Mouse (Mus musculus): Measurements from ENCODE around the gene Gm17334. TPM values are rescaled to one million over a fixed set of nuclear protein-coding genes. Genes with fewer than 3 reads are reported as not detected.

Gene Gm17334
- 0.91 and 1.1 TPM in 2 replicates for polyA plus RNA-seq (2012; rRNA removed)

DNA sequence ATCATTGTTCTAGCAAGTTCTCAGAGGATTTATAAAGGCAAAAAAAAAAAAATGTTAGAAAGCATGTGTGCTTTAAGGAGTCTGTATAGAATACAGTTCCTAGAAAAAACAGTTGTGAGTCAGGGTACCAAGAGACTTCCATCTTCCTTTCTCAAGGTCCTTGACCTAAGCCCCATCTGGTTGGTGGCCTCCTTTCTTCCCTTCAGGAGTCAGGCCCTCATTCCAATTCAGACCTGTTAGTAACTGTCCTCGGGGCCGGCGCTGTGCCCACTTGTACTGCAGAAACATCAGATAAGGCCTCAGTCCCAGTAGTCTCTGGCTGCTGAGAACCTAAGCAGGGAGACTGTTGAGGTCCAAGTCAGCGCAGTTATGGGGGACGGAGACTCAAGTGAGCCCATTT lies at the start of gene Gm17334:
Gene Gm17334, minus strand, starts transcription at position 101 of the 400 bp plus-strand sequence.
- no peak within 1 kb of the TSS for H3K27ac ChIP-seq (ENCODE audit: insufficient read depth, low read depth, low read length)
- no peaks in the 10 kb centered on the region for H3K4me1 ChIP-seq (ENCODE audit: control insufficient read depth, insufficient read depth, low read length)
- H3K27me3 ChIP-seq (replicated peaks; ENCODE audit: control insufficient read depth, insufficient read depth, low read length) = no peaks in the 10 kb centered on the region
- TF ChIP-seq POLR2A (IDR thresholded peaks at IDR 0.05; ENCODE audit: low read depth, low read length) = no peak
- no peak for TF ChIP-seq CTCF (conservative IDR thresholded peaks at IDR 0.05; ENCODE audit: insufficient read depth, insufficient read length, low read depth, low read length)
- no peaks in the 10 kb centered on the region for H3K36me3 ChIP-seq (ENCODE audit: control insufficient read depth, insufficient read depth, low read length)
- H3K4me3 ChIP-seq (ENCODE audit: insufficient read depth, low read depth, low read length) = peak within 1 kb of the TSS; percentile 23; the same call in 1 of the 2 replicates
- WGBS = 84% methylated on average over 5 of the region's 5 CpGs
- no peak for DNase-seq

DNA sequence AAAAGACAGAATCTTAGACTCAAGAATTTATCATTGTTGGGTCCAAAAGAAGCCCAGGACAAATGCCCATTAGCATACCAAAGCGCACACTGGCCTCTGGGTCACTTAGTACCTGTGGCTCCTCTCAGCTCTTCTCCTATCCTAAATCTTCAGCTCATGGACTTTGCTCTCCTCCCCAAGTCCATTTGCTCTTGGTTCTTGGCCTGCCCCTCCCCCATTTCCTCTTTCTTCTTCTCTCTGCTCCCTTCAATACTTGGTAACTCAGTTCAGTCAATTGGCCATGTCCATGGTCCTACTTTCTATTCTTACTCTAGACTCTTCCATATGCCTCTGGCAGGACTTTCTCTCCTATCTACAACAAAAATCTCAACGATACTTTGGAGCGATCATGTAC lies 49.0 kb upstream of the Gm17334 start:
- TF ChIP-seq CTCF (conservative IDR thresholded peaks at IDR 0.05; ENCODE audit: insufficient read depth, insufficient read length, low read depth, low read length) (no peak), POLR2A (IDR thresholded peaks at IDR 0.05; ENCODE audit: low read depth, low read length) (no peak)
- H3K27me3 ChIP-seq (replicated peaks; ENCODE audit: control insufficient read depth, insufficient read depth, low read length) = no peaks in the 10 kb centered on the region
- WGBS = 87% methylated on average over 3 of the region's 3 CpGs

GRCm38 (mm10) chr11:53821230-53821944 lies 48.4 kb upstream of the Gm17334 start:
- TF ChIP-seq POLR2A (IDR thresholded peaks at IDR 0.05; ENCODE audit: low read depth, low read length) = no peak
- no peak for TF ChIP-seq CTCF (conservative IDR thresholded peaks at IDR 0.05; ENCODE audit: insufficient read depth, insufficient read length, low read depth, low read length)
- DNase-seq = no peak
- H3K36me3 ChIP-seq (ENCODE audit: control insufficient read depth, insufficient read depth, low read length) = no peaks in the 10 kb centered on the region

More for the DNA sequence above, 49.0 kb upstream of the Gm17334 start:
- peak; percentile 41 for DNase-seq
- no peak overlapping the region for H3K4me3 ChIP-seq (ENCODE audit: insufficient read depth, low read depth, low read length)
- peaks cover 5% of the 10 kb centered on the region; the same call in 1 of the 2 replicates for H3K4me1 ChIP-seq (ENCODE audit: control insufficient read depth, insufficient read depth, low read length)
- H3K36me3 ChIP-seq (ENCODE audit: control insufficient read depth, insufficient read depth, low read length) = no peaks in the 10 kb centered on the region
- H3K27ac ChIP-seq (ENCODE audit: insufficient read depth, low read depth, low read length) = no peak overlapping the region

GRCm38 (mm10) chr11:53820516-53821170 lies 47.7 kb upstream of the Gm17334 start:
- WGBS = 85% methylated on average over 13 of the region's 13 CpGs
- Histone ChIP-seq H3K4me1 (ENCODE audit: control insufficient read depth, insufficient read depth, low read length) (0 out of 2 replicates have a peak, but pooled peaks cover 2% of the 10 kb centered on the region), H3K27me3 (replicated peaks; ENCODE audit: control insufficient read depth, insufficient read depth, low read length) (no peaks in the 10 kb centered on the region), H3K27ac (ENCODE audit: insufficient read depth, low read depth, low read length) (no peak overlapping the region), H3K36me3 (ENCODE audit: control insufficient read depth, insufficient read depth, low read length) (no peaks in the 10 kb centered on the region), H3K4me3 (ENCODE audit: insufficient read depth, low read depth, low read length) (no peak overlapping the region)
- no peak for DNase-seq
- TF ChIP-seq POLR2A (IDR thresholded peaks at IDR 0.05; ENCODE audit: low read depth, low read length) (no peak), CTCF (conservative IDR thresholded peaks at IDR 0.05; ENCODE audit: insufficient read depth, insufficient read length, low read depth, low read length) (no peak)

More at GRCm38 (mm10) chr11:53821230-53821944, 48.4 kb upstream of the Gm17334 start:
- H3K4me1 ChIP-seq (ENCODE audit: control insufficient read depth, insufficient read depth, low read length) = peaks cover 5% of the 10 kb centered on the region; the same call in 1 of the 2 replicates
- 79% methylated on average over 11 of the region's 11 CpGs for WGBS
- no peak overlapping the region for H3K4me3 ChIP-seq (ENCODE audit: insufficient read depth, low read depth, low read length)
- no peak overlapping the region for H3K27ac ChIP-seq (ENCODE audit: insufficient read depth, low read depth, low read length)
- H3K27me3 ChIP-seq (replicated peaks; ENCODE audit: control insufficient read depth, insufficient read depth, low read length) = no peaks in the 10 kb centered on the region

DNA sequence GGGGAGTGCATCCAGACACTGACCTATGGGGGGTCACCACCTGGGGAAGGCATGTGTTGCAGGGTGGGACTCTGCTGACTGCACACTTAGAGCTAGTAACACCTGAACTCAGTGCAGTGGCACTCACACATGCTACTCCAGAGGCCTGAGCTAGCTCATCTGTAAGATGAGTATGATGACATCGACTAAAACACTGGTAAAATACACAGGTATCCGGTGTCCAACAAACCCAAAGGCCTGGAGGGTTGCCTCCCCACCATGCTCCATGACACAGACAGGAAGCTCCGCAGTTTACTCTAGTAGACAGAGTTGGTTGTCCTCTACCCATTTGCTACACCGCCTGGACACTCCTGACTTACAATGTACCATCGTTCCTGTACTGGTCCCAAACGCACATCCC lies 46.5 kb upstream of the Gm17334 start:
- no peak overlapping the region for H3K4me3 ChIP-seq (ENCODE audit: insufficient read depth, low read depth, low read length)
- H3K36me3 ChIP-seq (ENCODE audit: control insufficient read depth, insufficient read depth, low read length) = no peaks in the 10 kb centered on the region
- no peaks in the 10 kb centered on the region for H3K27me3 ChIP-seq (replicated peaks; ENCODE audit: control insufficient read depth, insufficient read depth, low read length)
- 91% methylated on average over 6 of the region's 6 CpGs for WGBS
- DNase-seq = no peak
- no peak overlapping the region; the same call in 1 of the 2 replicates for H3K27ac ChIP-seq (ENCODE audit: insufficient read depth, low read depth, low read length)
- TF ChIP-seq CTCF (conservative IDR thresholded peaks at IDR 0.05; ENCODE audit: insufficient read depth, insufficient read length, low read depth, low read length) (no peak), POLR2A (IDR thresholded peaks at IDR 0.05; ENCODE audit: low read depth, low read length) (no peak)
- H3K4me1 ChIP-seq (ENCODE audit: control insufficient read depth, insufficient read depth, low read length) = 0 out of 2 replicates have a peak, but pooled peaks cover 2% of the 10 kb centered on the region

DNA sequence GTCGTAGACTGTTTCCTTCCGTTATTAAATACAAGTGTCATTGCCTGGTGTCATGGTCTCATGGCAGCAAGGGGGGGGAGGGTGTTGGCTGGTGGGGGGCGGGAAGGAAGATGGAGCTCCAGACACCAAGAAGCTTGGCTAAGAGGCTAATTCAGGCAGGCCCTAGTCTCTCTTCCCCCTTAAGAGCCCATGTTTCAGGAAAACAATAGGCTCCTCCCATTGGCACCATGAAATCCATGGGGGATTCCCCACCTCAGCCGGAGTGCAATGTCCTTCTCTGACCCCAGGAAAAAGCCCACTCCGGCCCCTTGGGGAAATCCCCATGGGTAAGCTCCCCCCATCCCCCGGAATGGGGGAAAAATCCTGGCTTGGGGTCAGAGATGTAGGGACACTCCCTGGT lies 45.8 kb upstream of the Gm17334 start:
- TF ChIP-seq POLR2A (IDR thresholded peaks at IDR 0.05; ENCODE audit: low read depth, low read length) (no peak), CTCF (conservative IDR thresholded peaks at IDR 0.05; ENCODE audit: insufficient read depth, insufficient read length, low read depth, low read length) (no peak)
- Histone ChIP-seq H3K4me1 (ENCODE audit: control insufficient read depth, insufficient read depth, low read length) (0 out of 2 replicates have a peak, but pooled peaks cover 2% of the 10 kb centered on the region), H3K36me3 (ENCODE audit: control insufficient read depth, insufficient read depth, low read length) (no peaks in the 10 kb centered on the region), H3K27me3 (replicated peaks; ENCODE audit: control insufficient read depth, insufficient read depth, low read length) (no peaks in the 10 kb centered on the region), H3K4me3 (ENCODE audit: insufficient read depth, low read depth, low read length) (no peak overlapping the region), H3K27ac (ENCODE audit: insufficient read depth, low read depth, low read length) (peak overlapping the region; percentile 9; the same call in 1 of the 2 replicates)
- 48% methylated on average over 6 of the region's 6 CpGs for WGBS
- peak; percentile 79 for DNase-seq

GRCm38 (mm10) chr11:53816841-53817375 lies 43.9 kb upstream of the Gm17334 start:
- WGBS = 96% methylated on average over 5 of the region's 5 CpGs
- Histone ChIP-seq H3K27ac (ENCODE audit: insufficient read depth, low read depth, low read length) (no peak overlapping the region), H3K27me3 (replicated peaks; ENCODE audit: control insufficient read depth, insufficient read depth, low read length) (no peaks in the 10 kb centered on the region), H3K36me3 (ENCODE audit: control insufficient read depth, insufficient read depth, low read length) (no peaks in the 10 kb centered on the region), H3K4me1 (ENCODE audit: control insufficient read depth, insufficient read depth, low read length) (0 out of 2 replicates have a peak, but pooled peaks cover 2% of the 10 kb centered on the region), H3K4me3 (ENCODE audit: insufficient read depth, low read depth, low read length) (no peak overlapping the region)
- TF ChIP-seq POLR2A (IDR thresholded peaks at IDR 0.05; ENCODE audit: low read depth, low read length) (no peak), CTCF (conservative IDR thresholded peaks at IDR 0.05; ENCODE audit: insufficient read depth, insufficient read length, low read depth, low read length) (no peak)
- DNase-seq = no peak

Data from kidney, adult 2 months (tissue).